Mouse (Mus musculus) liver, embryonic 14.5 days (tissue): ENCODE results near the gene Stoml3.

Experiments
- CTCF ChIP-seq: IDR thresholded peaks from 2 replicates; pipeline ENCODE4 v1.5.1; 2016; ENCODE audit warnings: antibody characterized with exemption, low read depth, control low read depth
- EP300 ChIP-seq: IDR thresholded peaks from 2 replicates; pipeline ENCODE4 v1.6.1; 2016; ENCODE audit warnings: antibody characterized with exemption, low read depth

- TF ChIP-seq EP300 (no peak), CTCF (peak; percentile 68)
Measured at GRCm38 (mm10) chr3:53525737-53526136, 37.3 kb downstream of the Stoml3 start.
